8 mouse cellular contexts compared by ENCODE assay signal in the genomic region with DNA sequence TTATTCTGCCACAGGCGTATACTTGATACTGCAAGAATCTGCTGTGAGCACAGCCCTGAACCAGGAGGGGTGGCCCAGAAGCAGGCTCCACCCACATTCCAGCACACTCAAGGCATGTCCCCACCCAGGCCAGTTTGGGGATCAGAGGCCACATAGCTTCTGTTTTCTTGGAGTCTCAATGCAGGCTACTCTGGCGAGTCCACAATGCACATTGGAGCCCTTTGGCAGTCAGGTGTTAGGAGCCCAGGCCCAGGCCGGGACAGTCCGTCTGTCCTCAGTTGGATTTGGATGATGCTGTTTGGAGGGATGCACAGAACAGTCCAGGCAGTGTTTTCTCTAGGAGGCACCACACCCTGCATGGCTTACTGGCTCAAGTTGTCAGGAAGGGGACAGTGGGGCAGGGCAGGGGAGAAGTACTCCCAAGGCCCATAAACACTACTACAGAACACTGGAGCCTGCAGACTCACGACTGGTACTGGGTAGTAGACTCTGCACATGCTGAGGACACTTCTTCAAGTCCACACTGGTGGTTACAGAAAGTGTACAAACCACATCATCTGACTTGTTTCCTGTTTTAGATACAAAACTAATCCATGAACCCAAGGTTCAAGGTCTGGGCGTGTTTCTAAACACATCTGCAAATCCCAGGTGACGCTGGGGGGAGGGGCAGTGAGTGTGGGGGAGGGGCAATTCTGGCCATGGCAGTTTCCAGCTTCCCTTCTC. TPM values are rescaled to one million over a fixed set of nuclear protein-coding genes. Genes with fewer than 3 reads are reported as not detected.
DNase-seq lines count a peak whose midpoint lies in the region; TF ChIP-seq lines count a peak whose summit lies in the region.
"Had no signal": no experiment of that assay in that cellular context is flagged by ENCODE, and none has a peak within 500 bp of the region (broad histone marks: within the 10 kb centered on the region; RNA-seq: fewer than 3 reads in every experiment).

No protein-coding gene starts in this region.

- no peak overlapping the region for H3ac ChIP-seq in myocyte (ENCODE audit: control insufficient read depth, insufficient read length)

- H3K36me3 ChIP-seq in CH12.LX (replicated peaks in 1 of 2; ENCODE audit: control insufficient read depth in 1 of 2, insufficient read depth in 1 of 2, low read length in 1 of 2) (peaks cover 46 to 55% of the 10 kb centered on the region in 2 experiments), myocyte (ENCODE audit: control insufficient read depth, insufficient read depth) (peaks cover 26% of the 10 kb centered on the region)
- H3K36me3 ChIP-seq in heart, embryonic 10.5 days = peaks cover 48% of the 10 kb centered on the region

- in situ Hi-C loops in CH12.LX (cut with MboI; ENCODE audit: low pct_ligation_motif_present, low pct_unique_long_range_greater_than_20kb, low sequenced_read_pairs) = no loop called here

- no peak for TF ChIP-seq RAD21 in CH12.LX (IDR thresholded peaks at IDR 0.05; ENCODE audit: low read depth, low read length)

- 31% methylated on average over 7 of the region's 7 CpGs for WGBS in heart, embryonic 10.5 days

- H3K4me2 ChIP-seq in CH12.LX (ENCODE audit: insufficient read depth, low read depth, poor library complexity, severe bottlenecking) (peak overlapping the region; percentile 51), myocyte (ENCODE audit: low read depth) (peak overlapping the region; percentile 43)

- TF ChIP-seq POLR2A in CH12.LX (IDR thresholded peaks at IDR 0.05; ENCODE audit: low read depth, low read length) (no peak), myocyte (IDR thresholded peaks at IDR 0.05; ENCODE audit: insufficient read length, low read depth) (peak; percentile 41)

- DNase-seq in 3T3-L1 (ENCODE audit: low read depth, low spot score) = peak; percentile 60
- peak; percentile 75 for DNase-seq in CH12.LX (ENCODE audit: extremely low read depth)
- no peak for DNase-seq in heart, embryonic 10.5 days (ENCODE audit: low spot score)
- DNase-seq in kidney, postnatal 4 days = peak; percentile 74 to 85
- DNase-seq in layer of hippocampus, adult 11-12 months (ENCODE audit: low spot score) = no peak
- no peak for DNase-seq in layer of hippocampus, adult 9-11 months

- H3K9me3 ChIP-seq in CH12.LX (replicated peaks; ENCODE audit: low read length) = no peaks in the 10 kb centered on the region
- H3K9me3 ChIP-seq in heart, embryonic 10.5 days = no peaks in the 10 kb centered on the region

- peak overlapping the region; percentile 70 for H3K27ac ChIP-seq in CH12.LX (ENCODE audit: insufficient read depth, low read depth)
- H3K27ac ChIP-seq in heart, embryonic 10.5 days = peak overlapping the region; percentile 70

- H3K4me3 ChIP-seq in CH12.LX (replicated peaks in 1 of 3; ENCODE audit: low read depth in 2 of 3, low read length in 2 of 3, poor library complexity in 1 of 3) (peak overlapping the region in 1 of 3 experiments; percentile 26), myocyte (no peak overlapping the region)
- no peak overlapping the region for H3K4me3 ChIP-seq in heart, embryonic 10.5 days
- H3K4me3 ChIP-seq: erythroblast, embryonic 14.5 days had no signal

- peaks cover 25 to 48% of the 10 kb centered on the region in 2 experiments for H3K4me1 ChIP-seq in CH12.LX (ENCODE audit: control insufficient read depth in 1 of 2, insufficient read depth in 2 of 2)
- H3K4me1 ChIP-seq in heart, embryonic 10.5 days = peaks cover 49% of the 10 kb centered on the region

- TF ChIP-seq CTCF in CH12.LX (conservative IDR thresholded peaks at IDR 0.05 in 1 of 2, IDR thresholded peaks at IDR 0.05 in 1 of 2; ENCODE audit: low read depth in 2 of 2, low read length in 2 of 2) = no peak

- TF ChIP-seq EP300 in CH12.LX (IDR thresholded peaks at IDR 0.05; ENCODE audit: low read length) = peak; percentile 75

- H3K79me2 ChIP-seq in CH12.LX (replicated peaks; ENCODE audit: control insufficient read depth, extremely low read depth, insufficient read depth, poor library complexity, severe bottlenecking) = no peaks in the 10 kb centered on the region
- H3K79me2 ChIP-seq in myocyte (ENCODE audit: control insufficient read depth, insufficient read depth) = no peaks in the 10 kb centered on the region

- no peaks in the 10 kb centered on the region for H3K27me3 ChIP-seq in CH12.LX (replicated peaks)
- no peaks in the 10 kb centered on the region for H3K27me3 ChIP-seq in heart, embryonic 10.5 days (ENCODE audit: insufficient read depth, poor library complexity, severe bottlenecking)
- no peaks in the 10 kb centered on the region for H3K27me3 ChIP-seq in myocyte (ENCODE audit: control insufficient read depth, insufficient read depth, insufficient read length)

- H3K9ac ChIP-seq in CH12.LX (ENCODE audit: insufficient read depth, low read depth) = no peak overlapping the region

- dilution Hi-C loops in CH12.LX (cut with MboI; ENCODE audit: extremely low pct_ligation_motif_present, extremely low pct_unique_long_range_greater_than_20kb, low sequenced_read_pairs) = no loop called here

TF ChIP-seq in CH12.LX, 34 proteins besides CTCF, POLR2A, EP300 and RAD21 (continues in another document):
- TF ChIP-seq MAZ (IDR thresholded peaks at IDR 0.05; ENCODE audit: low read depth, low read length) (no peak), E2F4 (IDR thresholded peaks at IDR 0.05; ENCODE audit: insufficient replicate concordance, low read depth, low read length) (no peak), HCFC1 (IDR thresholded peaks at IDR 0.05; ENCODE audit: low read depth, low read length) (no peak), MYC (IDR thresholded peaks at IDR 0.05; ENCODE audit: low read depth, low read length) (no peak), CHD1 (IDR thresholded peaks at IDR 0.05; ENCODE audit: low read depth, low read length) (0 out of 2 replicates have a peak, but pooled peaks have one; percentile 62), MAX (IDR thresholded peaks at IDR 0.05; ENCODE audit: low read length) (no peak), JUND (conservative IDR thresholded peaks at IDR 0.05; ENCODE audit: low read depth, low read length) (no peak), SIN3A (IDR thresholded peaks at IDR 0.05; ENCODE audit: low read length) (peak; percentile 36; the same call in 1 of the 2 replicates), JUN (IDR thresholded peaks at IDR 0.05; ENCODE audit: insufficient read depth, low read depth, low read length) (no peak), RCOR1 (conservative IDR thresholded peaks at IDR 0.05; ENCODE audit: low read depth, low read length) (no peak), MAFK (IDR thresholded peaks at IDR 0.05; ENCODE audit: insufficient replicate concordance, low read length) (no peak), GABPA (IDR thresholded peaks at IDR 0.05; ENCODE audit: insufficient replicate concordance, low read depth, low read length) (no peak), ETS1 (conservative IDR thresholded peaks at IDR 0.05; ENCODE audit: low read depth, low read length) (peak; percentile 84), CHD2 (IDR thresholded peaks at IDR 0.05; ENCODE audit: low read length) (peak; percentile 97), USF2 (conservative IDR thresholded peaks at IDR 0.05; ENCODE audit: low read depth, low read length) (no peak), UBTF (IDR thresholded peaks at IDR 0.05; ENCODE audit: low read depth, low read length) (no peak)

TF ChIP-seq in myocyte, 11 proteins besides CTCF, POLR2A, EP300 and RAD21:
- TF ChIP-seq MYOD1 (IDR thresholded peaks at IDR 0.05; ENCODE audit: control insufficient read depth in 1 of 3, insufficient read length in 2 of 3, low read depth in 2 of 3) (peak in 1 of 3 experiments; percentile 16), TCF3 (IDR thresholded peaks at IDR 0.05; ENCODE audit: insufficient read length, low read depth) (no peak), MYOG (IDR thresholded peaks at IDR 0.05; ENCODE audit: control insufficient read depth in 1 of 3, insufficient read depth in 1 of 3, insufficient read length in 2 of 3, low read depth in 2 of 3) (peak in 1 of 3 experiments; percentile 31)

RNA-seq across cellular contexts. Expression of gene Sec16a, which starts 13.5 kb away (rescaled TPM):
- total RNA-seq in CH12.LX (2012; rRNA removed) (31.8 and 36.3 TPM in 2 replicates), CH12.LX (2014; rRNA removed) (22.5 and 22.8 TPM in 2 replicates)
- polyA plus RNA-seq in CH12.LX (2012; ENCODE audit: insufficient read length, low read depth) (28.6 and 38.9 TPM in 2 replicates), myocyte (2012; fragmentation: generic; extraction: Trizol) (31.4 TPM)
- 24.7 and 26.4 TPM in 2 replicates for polyA plus RNA-seq in heart, embryonic 10.5 days (2016; fragmentation: Nextera tagmentation; extraction: Ambion mirVana)

RNA-seq across cellular contexts. Expression of gene Inpp5e, which starts 49.6 kb away (rescaled TPM):
- 9.6 and 12.1 TPM in 2 replicates for total RNA-seq in CH12.LX (2012; rRNA removed)
- 4.8 and 5.2 TPM in 2 replicates for total RNA-seq in CH12.LX (2014; rRNA removed)
- 10.2 and 13.4 TPM in 2 replicates for polyA plus RNA-seq in CH12.LX (2012; ENCODE audit: insufficient read length, low read depth)
- 20.5 and 22.7 TPM in 2 replicates for polyA plus RNA-seq in heart, embryonic 10.5 days (2016; fragmentation: Nextera tagmentation; extraction: Ambion mirVana)
- 9.3 TPM for polyA plus RNA-seq in myocyte (2012; fragmentation: generic; extraction: Trizol)

RNA-seq across cellular contexts. Expression of gene Notch1, which starts 57.9 kb away (rescaled TPM):
- total RNA-seq in CH12.LX (2012; rRNA removed) (11.4 and 13.1 TPM in 2 replicates), CH12.LX (2014; rRNA removed) (0.86 and 0.98 TPM in 2 replicates)
- polyA plus RNA-seq in CH12.LX (2012; ENCODE audit: insufficient read length, low read depth) (2.7 and 3.8 TPM in 2 replicates), myocyte (2012; fragmentation: generic; extraction: Trizol) (16.3 TPM)
- 13.2 and 16.6 TPM in 2 replicates for polyA plus RNA-seq in heart, embryonic 10.5 days (2016; fragmentation: Nextera tagmentation; extraction: Ambion mirVana)

Comparison
In these comparisons a context has a peak if more than half of its experiments do, and no peak if none do; other contexts are left out.
1. DNase-seq: peak in 3T3-L1 (single experiment), CH12.LX (single experiment) and kidney, postnatal 4 days (2 of 2); none in heart, embryonic 10.5 days (single experiment), layer of hippocampus, adult 11-12 months (single experiment) and layer of hippocampus, adult 9-11 months (single experiment).